Mouse (Mus musculus): Measurements from ENCODE around the gene Mfsd14a. TPM values are rescaled to one million over a fixed set of nuclear protein-coding genes. Genes with fewer than 3 reads are reported as not detected.

Mfsd14a gene
- polyA plus RNA-seq, 1 experiment from 2014 or later = 72.8 TPM

DNA sequence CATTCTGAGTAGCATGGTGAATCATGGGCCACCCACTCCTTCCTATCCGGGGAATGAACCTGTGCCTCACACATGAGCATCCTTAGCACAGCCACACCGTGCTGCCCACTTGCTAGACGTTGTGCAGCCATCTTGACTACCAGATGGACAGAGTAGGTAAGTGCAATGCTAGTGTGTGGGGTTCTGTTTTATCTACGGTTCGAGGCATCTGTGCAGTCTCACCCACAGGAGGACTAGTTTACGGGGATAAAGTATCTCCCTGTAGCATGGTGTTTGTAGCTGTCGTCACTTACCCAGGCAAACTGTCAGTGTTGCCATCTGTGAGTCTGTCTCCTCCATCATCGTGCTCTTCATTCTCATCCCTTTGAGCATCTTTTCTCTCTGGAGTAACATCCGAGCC lies 80.3 kb downstream of the Mfsd14a start:
- 95% methylated on average over 9 of the region's 9 CpGs for WGBS
- Histone ChIP-seq H3K4me1 (no peaks in the 10 kb centered on the region), H3K27ac (no peak overlapping the region), H3K27me3 (no peaks in the 10 kb centered on the region), H3K9ac (no peak overlapping the region), H3K4me3 (no peak overlapping the region), H3K36me3 (peaks cover 63% of the 10 kb centered on the region), H3K4me2 (replicated peaks) (no peak overlapping the region), H3K9me3 (replicated peaks) (no peaks in the 10 kb centered on the region)
- no peak for ATAC-seq (ENCODE audit: low FRiP score)

Other genes with a start within 250 kb of the Mfsd14a start
- 13.6 and 15.4 TPM in 2 replicates for gene Cdc14a, start 238.6 kb downstream of the Mfsd14a start, polyA plus RNA-seq (2016; fragmentation: Nextera tagmentation; extraction: Ambion mirVana)
- gene Rtca, start 154.5 kb downstream of the Mfsd14a start, polyA plus RNA-seq (2016; fragmentation: Nextera tagmentation; extraction: Ambion mirVana) = 102 and 104 TPM in 2 replicates
- 14.8 and 15.1 TPM in 2 replicates for gene Dbt, start 149.6 kb downstream of the Mfsd14a start, polyA plus RNA-seq (2016; fragmentation: Nextera tagmentation; extraction: Ambion mirVana)
- gene Lrrc39, start 99.7 kb downstream of the Mfsd14a start, polyA plus RNA-seq (2016; fragmentation: Nextera tagmentation; extraction: Ambion mirVana) = 0.50 and 0.93 TPM in 2 replicates
- 29.5 and 34.0 TPM in 2 replicates for gene Sass6, start 67.7 kb downstream of the Mfsd14a start, polyA plus RNA-seq (2016; fragmentation: Nextera tagmentation; extraction: Ambion mirVana)
- 29.5 and 34.5 TPM in 2 replicates for gene Trmt13, start 48.1 kb downstream of the Mfsd14a start, polyA plus RNA-seq (2016; fragmentation: Nextera tagmentation; extraction: Ambion mirVana)
- gene Gm43191, start 18.6 kb upstream of the Mfsd14a start, polyA plus RNA-seq (2016; fragmentation: Nextera tagmentation; extraction: Ambion mirVana) = not detected in 2 replicates
- 9.3 and 10.7 TPM in 2 replicates for gene Slc35a3, start 50.2 kb upstream of the Mfsd14a start, polyA plus RNA-seq (2016; fragmentation: Nextera tagmentation; extraction: Ambion mirVana)
- 18.6 and 21.0 TPM in 2 replicates for gene Agl, start 145.5 kb upstream of the Mfsd14a start, polyA plus RNA-seq (2016; fragmentation: Nextera tagmentation; extraction: Ambion mirVana)
- gene Frrs1, start 196.8 kb upstream of the Mfsd14a start, polyA plus RNA-seq (2016; fragmentation: Nextera tagmentation; extraction: Ambion mirVana) = 6.0 and 10.2 TPM in 2 replicates

All from hindbrain, embryonic 12.5 days (tissue).